Mouse (Mus musculus): ENCODE measurements around the gene Pop4. TPM values are rescaled to one million over a fixed set of nuclear protein-coding genes. Genes with fewer than 3 reads are reported as not detected.
A peak's percentile ranks its signal among the peaks of the same experiment; 100 is the strongest.

Gene Pop4
- total and polyA plus RNA-seq, 2 experiments from 2014 or later, result 60.2 to 72.0 TPM

DNA sequence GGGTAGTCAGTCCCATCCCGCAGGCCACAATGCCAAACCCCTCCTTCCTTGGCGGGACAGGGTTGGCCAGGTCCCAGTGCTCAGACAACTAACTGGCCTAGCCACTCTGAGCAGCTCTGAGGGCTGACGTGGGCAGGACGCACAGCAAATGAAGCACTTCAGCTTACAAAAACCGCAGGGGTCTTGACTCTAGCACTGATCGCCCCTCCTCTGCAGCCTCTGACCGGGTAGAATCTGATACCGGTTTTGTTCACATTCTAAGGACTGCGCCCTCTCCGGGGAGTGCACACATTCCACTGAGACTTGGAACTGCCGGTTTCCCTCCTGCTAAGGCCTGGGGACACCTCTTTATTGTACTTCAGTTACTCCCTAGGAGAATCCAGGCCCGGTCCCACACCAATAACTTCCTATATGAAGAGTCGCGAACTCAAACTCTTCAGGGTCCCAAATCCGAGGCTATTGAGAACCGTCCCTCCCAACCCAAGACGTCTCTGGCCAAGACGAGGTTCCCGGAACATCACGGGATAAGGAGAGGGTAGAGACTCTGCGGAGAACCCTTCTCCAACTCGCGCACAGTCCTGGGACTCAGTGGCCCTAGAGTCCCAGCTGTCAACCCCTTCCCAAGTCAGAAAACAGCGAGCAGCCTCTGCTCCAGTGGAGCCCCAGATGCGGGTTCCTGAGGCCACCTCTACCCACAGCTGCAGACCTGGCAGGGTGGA lies 43.9 kb downstream of the Pop4 start:
- 2% methylated on average over 25 of the region's 25 CpGs for WGBS
- DNase-seq (ENCODE audit: low spot score), result peak; percentile 70

GRCm38 (mm10) chr7:38226226-38226625 lies 45.0 kb downstream of the Pop4 start:
- H3K4me3 ChIP-seq (ENCODE audit: low read depth, low read length), result no peak overlapping the region
- DNase-seq (ENCODE audit: low spot score) (no peak), ATAC-seq (ENCODE audit: low FRiP score) (no peak)
- H3K4me1 ChIP-seq (ENCODE audit: insufficient read depth, low read length), result peaks cover 8% of the 10 kb centered on the region; the same call in 1 of the 2 replicates
- 91% methylated on average over 2 of the region's 2 CpGs for WGBS
- no peaks in the 10 kb centered on the region for H3K36me3 ChIP-seq (ENCODE audit: insufficient read depth, low read length)
- no peak for TF ChIP-seq CTCF (IDR thresholded peaks at IDR 0.05)
- H3K27me3 ChIP-seq (ENCODE audit: insufficient read depth, low read length), result 0 out of 2 replicates have a peak, but pooled peaks cover 3% of the 10 kb centered on the region
- no peak overlapping the region for H3K9ac ChIP-seq (replicated peaks; ENCODE audit: low read length, poor library complexity, severe bottlenecking)
- H3K4me2 ChIP-seq (ENCODE audit: low read depth, low read length, poor library complexity, severe bottlenecking), result no peak overlapping the region
- H3K9me3 ChIP-seq (ENCODE audit: low read length), result no peaks in the 10 kb centered on the region
- H3K27ac ChIP-seq (ENCODE audit: low read depth, low read length), result no peak overlapping the region

More for the DNA sequence above, 43.9 kb downstream of the Pop4 start:
- no peak overlapping the region for H3K27ac ChIP-seq (ENCODE audit: low read depth, low read length)
- H3K4me2 ChIP-seq (ENCODE audit: low read depth, low read length, poor library complexity, severe bottlenecking), result peak overlapping the region; percentile 98
- no peaks in the 10 kb centered on the region for H3K9me3 ChIP-seq (ENCODE audit: low read length)
- peak overlapping the region; percentile 44; the same call in 1 of the 2 replicates for H3K9ac ChIP-seq (replicated peaks; ENCODE audit: low read length, poor library complexity, severe bottlenecking)
- TF ChIP-seq CTCF (IDR thresholded peaks at IDR 0.05), result peak; percentile 23; the same call in 1 of the 2 replicates
- peaks cover 8% of the 10 kb centered on the region; the same call in 1 of the 2 replicates for H3K4me1 ChIP-seq (ENCODE audit: insufficient read depth, low read length)
- 0 out of 2 replicates have a peak, but pooled peaks cover 3% of the 10 kb centered on the region for H3K27me3 ChIP-seq (ENCODE audit: insufficient read depth, low read length)
- peak; percentile 38 for ATAC-seq (ENCODE audit: low FRiP score)
- H3K36me3 ChIP-seq (ENCODE audit: insufficient read depth, low read length), result no peaks in the 10 kb centered on the region
- H3K4me3 ChIP-seq (ENCODE audit: low read depth, low read length), result peak overlapping the region; percentile 49

DNA sequence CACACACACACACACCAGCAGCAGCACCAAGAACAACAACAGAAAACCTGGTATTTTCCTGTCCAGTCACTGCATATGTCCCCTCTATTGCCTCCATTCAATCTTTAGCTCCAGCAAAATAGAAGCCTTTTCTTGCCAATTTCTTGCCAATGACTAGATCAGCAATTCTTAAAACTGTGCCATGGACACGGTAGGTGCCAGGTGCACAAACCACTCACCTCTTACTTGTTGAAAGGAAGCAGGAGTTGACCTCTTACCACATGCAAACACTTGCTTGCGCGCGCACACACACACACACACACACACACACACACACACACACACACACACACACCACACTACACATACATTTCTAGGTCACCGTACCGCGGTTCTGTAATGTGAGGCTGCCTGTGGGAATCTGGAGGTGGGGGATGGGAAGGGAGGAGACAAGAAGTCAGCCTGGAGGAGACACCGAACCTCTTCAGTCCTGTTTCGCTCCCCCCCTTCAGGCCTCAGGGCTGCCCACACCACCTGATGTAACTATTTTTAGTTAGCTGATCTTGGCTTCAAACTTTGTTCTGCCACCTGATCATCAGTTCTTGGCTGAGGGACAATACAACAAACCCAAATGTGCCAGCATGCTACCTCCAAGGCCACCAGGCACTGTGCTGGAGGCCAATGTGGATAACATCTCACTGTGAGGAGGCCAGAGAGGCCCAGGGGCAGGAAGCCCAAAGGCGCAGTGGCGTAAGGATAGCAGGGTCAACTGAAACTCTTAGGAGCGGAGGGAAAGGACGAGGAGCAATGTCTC lies 46.5 kb downstream of the Pop4 start:
- DNase-seq (ENCODE audit: low spot score), result no peak
- Histone ChIP-seq H3K4me1 (ENCODE audit: insufficient read depth, low read length) (peaks cover 8% of the 10 kb centered on the region; the same call in 1 of the 2 replicates), H3K27ac (ENCODE audit: low read depth, low read length) (no peak overlapping the region), H3K4me2 (ENCODE audit: low read depth, low read length, poor library complexity, severe bottlenecking) (no peak overlapping the region), H3K9ac (replicated peaks; ENCODE audit: low read length, poor library complexity, severe bottlenecking) (no peak overlapping the region), H3K27me3 (ENCODE audit: insufficient read depth, low read length) (no peaks in the 10 kb centered on the region), H3K4me3 (ENCODE audit: low read depth, low read length) (no peak overlapping the region), H3K9me3 (ENCODE audit: low read length) (no peaks in the 10 kb centered on the region), H3K36me3 (ENCODE audit: insufficient read depth, low read length) (no peaks in the 10 kb centered on the region)
- no peak for ATAC-seq (ENCODE audit: low FRiP score)
- TF ChIP-seq CTCF (IDR thresholded peaks at IDR 0.05), result no peak
- WGBS, result 90% methylated on average over 13 of the region's 13 CpGs

GRCm38 (mm10) chr7:38220866-38221265 lies 50.4 kb downstream of the Pop4 start:
- Histone ChIP-seq H3K4me3 (ENCODE audit: low read depth, low read length) (no peak overlapping the region), H3K4me2 (ENCODE audit: low read depth, low read length, poor library complexity, severe bottlenecking) (no peak overlapping the region), H3K27ac (ENCODE audit: low read depth, low read length) (no peak overlapping the region), H3K4me1 (ENCODE audit: insufficient read depth, low read length) (no peaks in the 10 kb centered on the region), H3K27me3 (ENCODE audit: insufficient read depth, low read length) (no peaks in the 10 kb centered on the region), H3K9ac (replicated peaks; ENCODE audit: low read length, poor library complexity, severe bottlenecking) (no peak overlapping the region), H3K9me3 (ENCODE audit: low read length) (no peaks in the 10 kb centered on the region), H3K36me3 (ENCODE audit: insufficient read depth, low read length) (no peaks in the 10 kb centered on the region)
- 98% methylated on average over 7 of the region's 7 CpGs for WGBS
- DNase-seq (ENCODE audit: low spot score), result no peak
- TF ChIP-seq CTCF (IDR thresholded peaks at IDR 0.05), result no peak
- no peak for ATAC-seq (ENCODE audit: low FRiP score)

DNA sequence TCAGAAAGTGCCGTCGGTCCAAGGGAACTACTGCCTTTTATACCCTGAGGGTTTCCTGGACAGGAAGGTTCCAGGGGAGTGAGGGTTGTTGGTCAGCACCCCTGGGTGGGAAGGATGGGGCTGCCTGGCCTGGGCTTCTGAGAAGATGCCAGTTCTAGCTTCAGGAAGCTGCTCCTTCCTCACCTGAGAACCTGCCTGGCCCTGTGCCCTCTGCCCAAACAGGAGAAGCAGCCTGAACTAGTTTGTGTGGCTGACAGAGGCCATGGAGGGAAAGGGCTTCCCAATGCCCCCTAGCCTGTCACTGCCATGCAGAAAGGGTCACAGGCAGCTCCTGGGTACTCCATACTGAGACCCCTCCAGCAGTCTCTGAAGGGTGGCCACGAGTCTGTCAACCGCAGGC lies 51.7 kb downstream of the Pop4 start:
- no peak for TF ChIP-seq CTCF (IDR thresholded peaks at IDR 0.05)
- no peak overlapping the region for H3K9ac ChIP-seq (replicated peaks; ENCODE audit: low read length, poor library complexity, severe bottlenecking)
- no peaks in the 10 kb centered on the region for H3K36me3 ChIP-seq (ENCODE audit: insufficient read depth, low read length)
- 93% methylated on average over 4 of the region's 4 CpGs for WGBS
- no peaks in the 10 kb centered on the region for H3K27me3 ChIP-seq (ENCODE audit: insufficient read depth, low read length)
- no peak overlapping the region for H3K27ac ChIP-seq (ENCODE audit: low read depth, low read length)
- H3K4me1 ChIP-seq (ENCODE audit: insufficient read depth, low read length), result no peaks in the 10 kb centered on the region
- DNase-seq (ENCODE audit: low spot score) (no peak), ATAC-seq (ENCODE audit: low FRiP score) (no peak)
- no peak overlapping the region for H3K4me3 ChIP-seq (ENCODE audit: low read depth, low read length)
- no peaks in the 10 kb centered on the region for H3K9me3 ChIP-seq (ENCODE audit: low read length)
- no peak overlapping the region for H3K4me2 ChIP-seq (ENCODE audit: low read depth, low read length, poor library complexity, severe bottlenecking)
